Mouse (Mus musculus): ENCODE results near the gene Mymx.
A peak's percentile ranks its signal among the peaks of the same experiment; 100 is the strongest.
"Not testable (repeated sequence)": the region's sequence is repeated elsewhere in the genome, so short reads cannot be mapped to it uniquely, and the experiment has no call there.

The Mymx gene

GRCm38 (mm10) chr17:45601877-45602304 lies at the start of gene Mymx:
Gene Mymx, minus strand, starts transcription at chr17:45602102.
- no peak for DNase-seq (ENCODE audit: low read depth, low spot score)
- H3K36me3 ChIP-seq (ENCODE audit: control insufficient read depth, insufficient read depth, low read length, poor library complexity, severe bottlenecking), result no peaks in the 10 kb centered on the region
- H3K27me3 ChIP-seq (ENCODE audit: control insufficient read depth, insufficient read depth, low read length, poor library complexity, severe bottlenecking), result no peaks in the 10 kb centered on the region

- no peaks in the 10 kb centered on the region for H3K27me3 ChIP-seq (ENCODE audit: control insufficient read depth, insufficient read depth, low read length, poor library complexity, severe bottlenecking)
- no peaks in the 10 kb centered on the region for H3K36me3 ChIP-seq (ENCODE audit: control insufficient read depth, insufficient read depth, low read length, poor library complexity, severe bottlenecking)
- DNase-seq (ENCODE audit: low read depth, low spot score), result no peak
Observed at GRCm38 (mm10) chr17:45644185-45644584, 42.3 kb upstream of the Mymx start.

GRCm38 (mm10) chr17:45642701-45643100 lies 40.8 kb upstream of the Mymx start:
- peak; percentile 81 for DNase-seq (ENCODE audit: low read depth, low spot score)
- H3K27me3 ChIP-seq (ENCODE audit: control insufficient read depth, insufficient read depth, low read length, poor library complexity, severe bottlenecking), result no peaks in the 10 kb centered on the region

GRCm38 (mm10) chr17:45641981-45642380 lies 40.1 kb upstream of the Mymx start:
- Histone ChIP-seq H3K36me3 (ENCODE audit: control insufficient read depth, insufficient read depth, low read length, poor library complexity, severe bottlenecking) (no peaks in the 10 kb centered on the region), H3K27me3 (ENCODE audit: control insufficient read depth, insufficient read depth, low read length, poor library complexity, severe bottlenecking) (no peaks in the 10 kb centered on the region)
- DNase-seq (ENCODE audit: low read depth, low spot score), result no peak

More at GRCm38 (mm10) chr17:45642701-45643100, 40.8 kb upstream of the Mymx start:
- H3K36me3 ChIP-seq (ENCODE audit: control insufficient read depth, insufficient read depth, low read length, poor library complexity, severe bottlenecking), result no peaks in the 10 kb centered on the region

- Histone ChIP-seq H3K36me3 (ENCODE audit: control insufficient read depth, insufficient read depth, low read length, poor library complexity, severe bottlenecking) (no peaks in the 10 kb centered on the region), H3K27me3 (ENCODE audit: control insufficient read depth, insufficient read depth, low read length, poor library complexity, severe bottlenecking) (no peaks in the 10 kb centered on the region)
- DNase-seq (ENCODE audit: low read depth, low spot score), result no peak
Observed at GRCm38 (mm10) chr17:45638596-45639295, 36.8 kb upstream of the Mymx start.

- no peaks in the 10 kb centered on the region for H3K36me3 ChIP-seq (ENCODE audit: control insufficient read depth, insufficient read depth, low read length, poor library complexity, severe bottlenecking)
Observed at GRCm38 (mm10) chr17:45634033-45634432, 32.1 kb upstream of the Mymx start.

GRCm38 (mm10) chr17:45631940-45632339 lies 30.0 kb upstream of the Mymx start:
- no peaks in the 10 kb centered on the region for H3K27me3 ChIP-seq (ENCODE audit: control insufficient read depth, insufficient read depth, low read length, poor library complexity, severe bottlenecking)
- no peaks in the 10 kb centered on the region for H3K36me3 ChIP-seq (ENCODE audit: control insufficient read depth, insufficient read depth, low read length, poor library complexity, severe bottlenecking)
- peak; percentile 89 for DNase-seq (ENCODE audit: low read depth, low spot score)

More at GRCm38 (mm10) chr17:45634033-45634432, 32.1 kb upstream of the Mymx start:
- DNase-seq (ENCODE audit: low read depth, low spot score), result no peak
- no peaks in the 10 kb centered on the region for H3K27me3 ChIP-seq (ENCODE audit: control insufficient read depth, insufficient read depth, low read length, poor library complexity, severe bottlenecking)

GRCm38 (mm10) chr17:45630992-45631391 lies 29.1 kb upstream of the Mymx start:
- DNase-seq (ENCODE audit: low read depth, low spot score), result no peak
- no peaks in the 10 kb centered on the region for H3K36me3 ChIP-seq (ENCODE audit: control insufficient read depth, insufficient read depth, low read length, poor library complexity, severe bottlenecking)
- no peaks in the 10 kb centered on the region for H3K27me3 ChIP-seq (ENCODE audit: control insufficient read depth, insufficient read depth, low read length, poor library complexity, severe bottlenecking)

- DNase-seq (ENCODE audit: low read depth, low spot score), result peak; percentile 79
- Histone ChIP-seq H3K27me3 (ENCODE audit: control insufficient read depth, insufficient read depth, low read length, poor library complexity, severe bottlenecking) (no peaks in the 10 kb centered on the region), H3K36me3 (ENCODE audit: control insufficient read depth, insufficient read depth, low read length, poor library complexity, severe bottlenecking) (no peaks in the 10 kb centered on the region)
Observed at GRCm38 (mm10) chr17:45629861-45630694, 28.2 kb upstream of the Mymx start.

GRCm38 (mm10) chr17:45628885-45629855 lies 27.3 kb upstream of the Mymx start:
- H3K27me3 ChIP-seq (ENCODE audit: control insufficient read depth, insufficient read depth, low read length, poor library complexity, severe bottlenecking), result no peaks in the 10 kb centered on the region
- no peak for DNase-seq (ENCODE audit: low read depth, low spot score)
- H3K36me3 ChIP-seq (ENCODE audit: control insufficient read depth, insufficient read depth, low read length, poor library complexity, severe bottlenecking), result no peaks in the 10 kb centered on the region

- no peak for DNase-seq (ENCODE audit: low read depth, low spot score)
- Histone ChIP-seq H3K36me3 (ENCODE audit: control insufficient read depth, insufficient read depth, low read length, poor library complexity, severe bottlenecking) (no peaks in the 10 kb centered on the region), H3K27me3 (ENCODE audit: control insufficient read depth, insufficient read depth, low read length, poor library complexity, severe bottlenecking) (no peaks in the 10 kb centered on the region)
Observed at GRCm38 (mm10) chr17:45628160-45628559, 26.3 kb upstream of the Mymx start.

- DNase-seq (ENCODE audit: low read depth, low spot score), result peak; percentile 91
- Histone ChIP-seq H3K27me3 (ENCODE audit: control insufficient read depth, insufficient read depth, low read length, poor library complexity, severe bottlenecking) (no peaks in the 10 kb centered on the region), H3K36me3 (ENCODE audit: control insufficient read depth, insufficient read depth, low read length, poor library complexity, severe bottlenecking) (no peaks in the 10 kb centered on the region)
Observed at GRCm38 (mm10) chr17:45626577-45627134, 24.8 kb upstream of the Mymx start.

- H3K27me3 ChIP-seq (ENCODE audit: control insufficient read depth, insufficient read depth, low read length, poor library complexity, severe bottlenecking); DNase-seq (ENCODE audit: low read depth, low spot score); H3K36me3 ChIP-seq (ENCODE audit: control insufficient read depth, insufficient read depth, low read length, poor library complexity, severe bottlenecking): not testable (repeated sequence)
Observed at GRCm38 (mm10) chr17:45623425-45623824, 21.5 kb upstream of the Mymx start.
